Mouse (Mus musculus): Measurements from ENCODE around the gene Ccng1. TPM values are rescaled to one million over a fixed set of nuclear protein-coding genes. Genes with fewer than 3 reads are reported as not detected.

Ccng1 gene
- total and polyA plus RNA-seq, 3 experiments: 156 to 348 (median 175) TPM

Other genes starting within 250 kb of the Ccng1 start
- gene Mat2b, start 60.1 kb downstream of the Ccng1 start, total RNA-seq (2012; rRNA removed): 69.3 and 71.3 TPM in 2 replicates
- 122 and 138 TPM in 2 replicates for gene Mat2b, start 60.1 kb downstream of the Ccng1 start, total RNA-seq (2014; rRNA removed)
- gene Mat2b, start 60.1 kb downstream of the Ccng1 start, polyA plus RNA-seq (2012; ENCODE audit: insufficient read length, low read depth): 99.8 and 100 TPM in 2 replicates
- 64.2 and 70.6 TPM in 2 replicates for gene Hmmr, start 21.9 kb downstream of the Ccng1 start, total RNA-seq (2012; rRNA removed)
- gene Hmmr, start 21.9 kb downstream of the Ccng1 start, total RNA-seq (2014; rRNA removed): 109 and 138 TPM in 2 replicates
- gene Hmmr, start 21.9 kb downstream of the Ccng1 start, polyA plus RNA-seq (2012; ENCODE audit: insufficient read length, low read depth): 64.3 and 65.3 TPM in 2 replicates
- gene Nudcd2, start 21.6 kb downstream of the Ccng1 start, total RNA-seq (2012; rRNA removed): 89.8 and 109 TPM in 2 replicates
- 221 and 265 TPM in 2 replicates for gene Nudcd2, start 21.6 kb downstream of the Ccng1 start, total RNA-seq (2014; rRNA removed)
- 107 and 119 TPM in 2 replicates for gene Nudcd2, start 21.6 kb downstream of the Ccng1 start, polyA plus RNA-seq (2012; ENCODE audit: insufficient read length, low read depth)

All from CH12.LX (cell line).